Mouse (Mus musculus) left cerebral cortex, adult 9 months (tissue): ENCODE measurements around the gene BC049730.

ENCODE experiments used
- DNase-seq, 2 experiments: peaks; one replicate each; pipeline ENCODE4 v3.0.0; 2022; ENCODE audit warnings: low spot score in 2 of 2

The BC049730 gene

GRCm38 (mm10) chr7:24762574-24762973 is 53.5 kb downstream of the BC049730 start:
- DNase-seq = no peak
